Mouse (Mus musculus) embryonic fibroblast, embryonic 13.5 days (primary cell): Measurements from ENCODE around the gene Slc25a26.

ENCODE experiments used
- CTCF ChIP-seq: IDR thresholded peaks from 2 replicates; pipeline ENCODE4 v1.5.1; 2011; ENCODE audit warnings: mild to moderate bottlenecking, control low read depth, low read length, moderate library complexity, borderline replicate concordance; ENCODE audit not compliant: insufficient read depth
- POLR2A ChIP-seq: IDR thresholded peaks from 2 replicates; pipeline ENCODE4 v1.6.1; 2011; ENCODE audit warnings: low read depth, mild to moderate bottlenecking, control low read depth, low read length, moderate library complexity

- no peak for TF ChIP-seq POLR2A
- TF ChIP-seq CTCF = no peak
These were observed 63.2 kb downstream of the Slc25a26 start for GRCm38 (mm10) chr6:94563203-94563940.
